Mouse (Mus musculus): ENCODE measurements around the gene Fryl.
A peak's percentile ranks its signal among the peaks of the same experiment; 100 is the strongest.
"Not testable (repeated sequence)": the region's sequence is repeated elsewhere in the genome, so short reads cannot be mapped to it uniquely, and the experiment has no call there.

Gene Fryl

DNA sequence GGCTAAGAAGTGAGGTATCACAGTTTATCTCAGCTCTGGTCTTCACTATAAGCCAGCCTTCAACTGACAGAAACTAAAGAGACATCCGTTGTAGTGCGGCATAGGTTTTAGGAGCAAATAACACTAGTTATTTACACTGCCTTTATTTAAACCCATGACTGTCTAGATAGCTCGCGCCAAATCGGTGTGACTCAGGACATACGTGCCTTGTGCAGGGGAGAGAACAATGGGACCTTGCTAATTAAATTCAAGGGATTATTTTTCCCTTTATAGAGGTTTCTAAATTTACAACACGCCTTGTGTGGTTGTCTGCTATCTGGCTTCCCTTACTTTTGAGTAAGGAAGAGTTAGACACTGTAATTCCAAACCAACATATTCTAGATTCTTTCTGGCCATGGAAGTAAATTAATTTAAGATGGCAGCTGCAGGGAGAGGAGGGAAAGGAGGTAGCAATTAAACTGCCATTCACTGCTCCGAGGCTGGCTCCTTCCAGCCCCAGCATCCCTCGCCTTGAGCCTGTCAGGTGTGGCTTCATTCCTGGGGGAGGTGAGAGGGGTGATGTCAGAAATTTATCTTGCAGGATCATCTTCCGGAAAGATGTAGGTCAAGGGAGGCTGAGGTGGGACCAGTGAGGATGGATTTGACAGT, 154.0 kb downstream of the Fryl start:
- no peak for DNase-seq (ENCODE audit: low spot score)

DNA sequence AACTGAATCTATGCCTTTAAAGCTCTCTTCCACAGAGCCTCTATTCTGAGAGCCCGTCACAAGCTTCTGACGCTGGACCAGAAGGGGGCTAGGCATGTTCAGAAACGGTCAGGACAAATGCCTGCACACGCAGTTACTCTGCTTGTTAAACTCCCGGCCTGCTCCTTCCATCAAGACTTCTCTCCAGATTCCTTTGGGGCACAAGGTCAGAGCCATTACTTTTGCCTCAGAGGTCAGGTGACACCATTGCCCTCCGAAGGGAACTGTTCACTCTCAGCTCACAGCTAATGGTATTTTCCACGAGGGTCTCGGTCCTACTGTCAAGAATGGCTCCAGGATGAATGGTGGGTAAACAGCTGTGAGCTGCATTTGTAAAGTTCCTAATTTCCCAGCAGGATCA, 164.2 kb downstream of the Fryl start:
- DNase-seq (ENCODE audit: low spot score), result no peak

GRCm38 (mm10) chr5:73089158-73089557, 167.3 kb downstream of the Fryl start:
- no peak for DNase-seq (ENCODE audit: low spot score)

- no peak for DNase-seq (ENCODE audit: low spot score)
These were observed 174.9 kb downstream of the Fryl start for GRCm38 (mm10) chr5:73081496-73081895.

DNA sequence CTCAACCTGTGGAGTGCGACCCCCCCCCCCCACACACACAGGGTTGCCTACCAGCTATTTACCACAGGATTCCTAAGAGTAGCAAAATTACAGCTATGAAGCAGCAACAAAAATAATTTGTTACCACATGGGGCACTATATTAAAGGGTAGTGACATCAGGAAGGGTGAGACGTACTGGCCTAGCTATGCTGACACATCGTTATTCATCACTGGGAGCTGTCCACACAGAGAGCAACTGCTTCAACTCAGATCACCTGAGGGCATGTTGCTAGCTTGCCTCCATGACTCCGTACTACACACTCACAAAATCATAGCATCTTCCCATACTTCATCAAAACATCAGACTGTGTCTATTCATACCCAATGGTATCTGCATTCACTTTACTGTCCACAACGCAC, 176.6 kb downstream of the Fryl start:
- DNase-seq (ENCODE audit: low spot score), result no peak

GRCm38 (mm10) chr5:73071319-73071718, 185.1 kb downstream of the Fryl start:
- DNase-seq (ENCODE audit: low spot score), result peak; percentile 85

DNA sequence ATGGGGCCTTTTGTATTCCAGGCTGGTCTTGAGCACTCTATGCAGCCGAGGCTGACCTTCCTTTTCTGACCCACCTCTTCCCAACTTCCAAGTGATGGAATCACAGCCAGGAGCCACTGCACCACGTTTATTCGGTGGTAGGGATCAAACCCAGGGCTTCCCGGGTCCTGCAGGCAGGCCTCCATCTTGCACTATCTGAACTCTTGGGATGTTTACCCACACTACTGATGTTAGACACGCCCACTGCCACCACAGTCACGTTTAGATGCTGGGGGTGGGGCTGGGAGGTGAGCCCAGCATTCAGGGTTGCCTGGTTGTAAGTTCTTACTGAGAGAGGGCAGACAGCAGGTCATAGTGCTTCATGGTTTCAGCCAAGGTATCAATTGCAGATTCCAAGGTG, 189.5 kb downstream of the Fryl start:
- no peak for DNase-seq (ENCODE audit: low spot score)

- no peak for DNase-seq (ENCODE audit: low spot score)
These were observed 192.4 kb downstream of the Fryl start for GRCm38 (mm10) chr5:73063768-73064669.

GRCm38 (mm10) chr5:73061506-73062155, 194.8 kb downstream of the Fryl start:
- no peak for DNase-seq (ENCODE audit: low spot score)

GRCm38 (mm10) chr5:73056937-73057336, 199.5 kb downstream of the Fryl start:
- DNase-seq (ENCODE audit: low spot score), result no peak

- no peak for DNase-seq (ENCODE audit: low spot score)
These were observed 200.0 kb downstream of the Fryl start for GRCm38 (mm10) chr5:73056457-73056856.

- DNase-seq (ENCODE audit: low spot score), result no peak
These were observed 202.5 kb downstream of the Fryl start for GRCm38 (mm10) chr5:73053933-73054332.

DNA sequence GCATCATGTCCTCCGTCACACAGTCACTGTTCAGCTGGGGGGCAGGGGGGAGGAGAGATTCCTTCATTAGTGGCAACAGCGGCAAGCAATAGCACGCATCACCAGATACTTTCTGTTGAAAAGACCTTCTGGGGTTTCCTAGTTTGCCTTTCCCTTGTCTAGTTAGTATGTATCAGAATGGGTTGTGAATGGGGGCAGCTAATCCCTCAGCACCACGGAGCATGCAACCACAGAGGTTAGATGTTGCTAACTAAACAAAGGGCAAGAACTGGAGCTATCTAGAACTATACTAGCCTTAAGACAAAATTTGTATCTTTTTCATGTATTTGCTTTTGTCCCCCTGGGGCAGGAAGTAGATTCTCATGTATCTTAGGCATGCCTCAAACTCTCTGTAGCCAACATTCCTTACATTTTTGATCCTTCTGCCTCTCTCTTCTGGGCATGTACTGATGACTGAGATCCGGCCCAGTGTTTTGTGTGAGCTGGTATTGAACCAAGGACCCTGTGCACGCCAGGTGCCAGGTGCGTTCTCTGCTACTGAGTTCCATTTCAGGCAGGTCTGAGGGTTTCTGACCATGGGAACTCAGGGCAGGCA, 208.7 kb downstream of the Fryl start:
- no peak for DNase-seq (ENCODE audit: low spot score)

GRCm38 (mm10) chr5:73044055-73044454, 212.4 kb downstream of the Fryl start:
- peak; percentile 17 for DNase-seq (ENCODE audit: low spot score)

- DNase-seq (ENCODE audit: low spot score), result no peak
These were observed 223.9 kb downstream of the Fryl start for GRCm38 (mm10) chr5:73032481-73032880.

DNA sequence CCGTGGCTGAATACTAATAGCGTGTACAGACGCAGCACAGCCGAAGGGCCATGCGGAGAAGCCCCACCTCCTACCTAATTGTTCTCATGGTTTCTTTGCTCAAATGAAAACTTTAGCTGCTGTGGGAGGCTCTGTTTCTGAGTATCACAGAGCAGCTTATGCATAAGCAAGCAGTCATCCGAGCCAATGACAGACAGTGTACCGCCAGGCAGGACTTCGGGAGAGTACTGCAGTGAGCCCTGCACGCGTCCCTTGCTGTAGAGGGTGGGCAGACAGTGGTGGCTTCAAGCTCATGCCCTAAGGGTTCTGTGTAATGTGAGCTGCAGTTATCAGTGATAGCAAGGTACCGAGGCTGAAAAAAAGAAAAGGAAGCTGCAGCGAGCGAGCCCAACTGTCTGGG, 227.8 kb downstream of the Fryl start:
- no peak for DNase-seq (ENCODE audit: low spot score)

DNA sequence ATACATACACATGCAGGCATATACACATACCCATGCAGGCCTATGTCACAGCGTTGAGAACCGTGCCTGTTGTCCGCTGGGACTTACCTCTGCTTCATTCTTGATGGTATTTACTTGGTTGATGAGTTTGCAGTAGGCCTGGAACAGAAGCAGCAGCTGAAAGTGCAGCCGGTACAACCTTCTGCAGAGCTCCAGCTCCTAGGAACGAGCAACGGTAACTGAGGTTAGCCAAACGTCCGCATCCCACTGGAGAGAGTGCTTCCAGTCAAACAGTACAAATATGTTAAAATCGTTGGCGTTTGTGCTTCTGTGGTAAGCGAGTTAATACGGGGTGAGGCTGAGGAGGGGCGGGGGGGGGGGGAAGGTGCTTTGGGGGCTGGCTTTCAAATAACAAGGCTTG, 232.6 kb downstream of the Fryl start:
- DNase-seq (ENCODE audit: low spot score), result no peak

- no peak for DNase-seq (ENCODE audit: low spot score)
These were observed 241.7 kb downstream of the Fryl start for GRCm38 (mm10) chr5:73014745-73015144.

- DNase-seq (ENCODE audit: low spot score), result not testable (repeated sequence)
These were observed 242.7 kb downstream of the Fryl start for GRCm38 (mm10) chr5:73013611-73014287.

DNA sequence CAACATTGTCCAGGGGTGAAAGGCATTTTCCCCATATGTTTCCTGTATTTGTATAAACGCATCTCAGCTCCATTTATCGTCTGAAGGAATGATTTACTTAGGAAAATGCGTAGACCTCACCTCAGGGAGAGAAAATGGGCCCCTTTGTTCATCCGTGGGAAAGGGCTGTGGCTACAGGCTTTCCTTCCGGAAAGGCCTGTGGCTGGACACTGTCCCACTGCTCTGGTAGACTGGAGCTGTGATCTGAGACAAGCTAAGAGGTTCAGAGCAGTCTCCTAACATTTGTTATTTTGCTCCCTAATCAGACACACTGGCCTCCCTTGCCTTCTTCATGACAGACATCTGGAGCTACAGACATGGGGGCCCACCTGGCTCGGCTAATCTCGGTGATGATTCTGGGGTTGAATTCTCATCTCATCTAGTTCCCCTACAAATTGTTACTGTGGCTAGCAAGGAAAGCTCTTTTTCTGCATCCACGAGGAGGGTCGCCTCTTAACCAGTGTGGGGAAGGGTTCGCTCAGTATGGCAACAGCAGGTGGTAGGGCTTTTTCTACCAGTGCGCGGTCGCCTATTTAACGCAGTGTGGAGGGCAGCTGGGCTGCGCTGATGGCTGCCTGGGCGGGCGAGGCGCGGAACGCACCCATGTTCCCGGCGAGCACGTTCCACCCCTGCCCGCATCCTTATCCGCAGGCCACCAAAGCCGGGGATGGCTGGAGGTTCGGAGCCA, 243.4 kb downstream of the Fryl start:
- DNase-seq (ENCODE audit: low spot score), result not testable (repeated sequence)

DNA sequence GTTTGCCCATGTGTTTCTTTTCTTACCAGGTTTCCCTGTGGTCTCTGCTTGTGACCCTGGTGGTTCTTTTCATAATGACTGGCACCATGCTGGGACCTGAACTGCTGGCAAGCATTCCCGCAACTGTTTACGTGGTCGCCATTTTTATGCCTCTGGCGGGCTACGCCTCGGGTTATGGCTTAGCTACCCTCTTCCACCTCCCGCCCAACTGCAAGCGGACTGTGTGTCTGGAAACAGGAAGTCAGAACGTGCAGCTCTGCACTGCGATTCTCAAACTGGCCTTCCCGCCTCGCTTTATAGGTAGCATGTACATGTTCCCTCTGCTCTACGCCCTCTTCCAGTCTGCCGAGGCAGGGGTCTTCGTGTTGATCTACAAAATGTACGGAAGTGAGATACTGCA, 244.6 kb downstream of the Fryl start:
- DNase-seq (ENCODE audit: low spot score), result not testable (repeated sequence)
